Mouse (Mus musculus) retina, embryonic 14.5 days (tissue): ENCODE data around the gene Vtcn1.
A peak's percentile ranks its signal among the peaks of the same experiment; 100 is the strongest.

Experiments
- DNase-seq: peaks from one replicate; pipeline ENCODE4 v3.0.0-alpha.2; 2015; ENCODE audit warnings: low spot score

Gene Vtcn1

GRCm38 (mm10) chr3:100856050-100856815 is 31.0 kb downstream of the Vtcn1 start:
- DNase-seq = no peak

DNA sequence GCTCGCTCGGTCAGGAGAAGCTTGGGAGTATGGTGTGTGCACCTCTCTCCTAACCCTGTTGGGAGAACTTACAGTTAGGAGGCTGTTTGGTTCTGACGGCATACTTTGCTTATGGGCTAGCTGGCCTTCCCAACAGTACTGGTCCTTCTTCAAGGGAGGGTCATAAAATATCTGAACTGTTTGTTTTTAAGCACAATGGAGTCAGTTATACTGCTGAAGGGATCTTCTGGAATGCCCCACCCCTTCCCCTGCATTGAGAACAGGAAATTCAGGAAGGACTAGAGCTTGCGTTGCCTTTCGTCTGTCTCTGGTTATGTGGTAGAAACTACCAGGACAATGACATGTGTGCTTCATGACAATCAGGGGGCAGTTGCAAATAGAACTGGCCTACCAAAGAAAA is 31.9 kb downstream of the Vtcn1 start:
- DNase-seq = no peak

DNA sequence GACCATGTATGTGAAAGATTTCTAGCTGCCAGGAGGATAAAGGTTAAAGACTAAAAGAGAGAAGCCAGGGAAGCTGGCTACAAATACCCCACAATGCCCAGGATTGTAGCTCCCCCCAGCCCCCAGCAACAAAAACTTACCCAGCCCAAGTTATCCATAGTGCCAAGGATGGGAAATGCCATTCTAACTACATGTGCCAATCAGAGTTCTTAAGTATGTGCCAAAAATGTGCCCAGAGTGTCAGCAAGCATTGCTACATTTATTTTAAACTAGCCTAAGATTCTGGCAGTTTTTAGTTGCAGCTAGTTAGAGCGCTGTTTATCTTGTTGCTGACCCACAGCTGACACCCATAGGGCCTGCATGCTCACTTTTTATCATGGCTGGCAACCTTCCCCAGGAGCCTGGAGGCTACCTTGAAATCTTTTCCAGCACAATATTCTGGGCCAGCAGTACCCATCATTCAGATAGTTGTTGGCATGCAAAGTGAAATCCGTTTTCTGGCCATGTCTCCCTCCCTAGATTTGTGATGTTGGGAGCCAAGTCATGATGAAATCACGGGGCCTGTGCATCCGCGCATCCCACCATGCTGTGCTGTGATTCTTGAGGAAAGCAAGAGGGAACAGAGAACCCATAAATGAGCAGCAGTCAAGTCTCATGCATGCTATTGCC is 33.2 kb downstream of the Vtcn1 start:
- DNase-seq = no peak

DNA sequence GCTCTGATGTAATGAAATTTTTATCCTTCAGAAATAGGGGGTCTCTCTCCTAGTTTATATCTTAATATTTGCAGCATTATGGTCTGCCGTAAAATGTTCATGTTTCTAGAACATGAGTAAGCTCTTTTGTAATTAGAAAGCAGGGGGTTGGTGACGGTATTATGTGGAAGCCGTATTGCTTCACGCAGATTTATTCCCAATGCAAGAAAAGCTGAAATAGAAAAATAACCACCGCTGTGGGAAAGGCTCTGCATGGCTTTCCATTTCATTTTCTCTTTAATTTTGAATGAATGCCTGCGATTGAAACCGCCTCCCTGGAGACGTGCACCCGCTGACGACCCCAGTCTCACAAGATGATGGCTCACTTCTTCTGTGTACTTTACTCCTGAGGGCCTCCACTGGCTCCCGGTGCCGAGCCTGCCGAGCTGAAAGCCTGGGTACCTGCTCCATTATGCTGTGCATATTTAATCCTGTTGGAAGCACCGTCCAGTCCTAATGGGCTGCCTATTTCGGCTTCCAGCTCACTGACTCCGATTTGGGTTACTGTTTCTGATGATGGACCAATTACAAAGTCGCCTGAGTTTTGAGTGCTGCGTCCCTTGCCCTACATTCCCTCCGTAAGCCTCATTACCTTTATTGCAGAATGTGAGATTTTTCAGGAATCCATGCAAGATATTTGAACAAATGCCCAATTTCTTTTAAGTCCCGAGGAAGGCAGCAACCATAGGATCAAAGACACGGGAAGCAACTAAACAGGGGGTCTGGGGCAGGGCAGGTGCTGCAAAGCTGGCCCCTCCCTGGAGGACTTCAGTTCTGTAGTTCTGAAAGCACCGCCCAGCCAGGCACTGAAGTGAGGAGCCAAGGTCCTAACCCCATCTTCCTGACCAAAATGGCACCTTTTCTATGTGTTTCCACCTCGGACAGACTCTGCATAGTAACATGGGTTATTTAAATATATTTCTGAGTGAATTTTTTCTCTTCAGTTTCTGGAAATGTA is 36.3 kb downstream of the Vtcn1 start:
- peak; percentile 57 for DNase-seq

DNA sequence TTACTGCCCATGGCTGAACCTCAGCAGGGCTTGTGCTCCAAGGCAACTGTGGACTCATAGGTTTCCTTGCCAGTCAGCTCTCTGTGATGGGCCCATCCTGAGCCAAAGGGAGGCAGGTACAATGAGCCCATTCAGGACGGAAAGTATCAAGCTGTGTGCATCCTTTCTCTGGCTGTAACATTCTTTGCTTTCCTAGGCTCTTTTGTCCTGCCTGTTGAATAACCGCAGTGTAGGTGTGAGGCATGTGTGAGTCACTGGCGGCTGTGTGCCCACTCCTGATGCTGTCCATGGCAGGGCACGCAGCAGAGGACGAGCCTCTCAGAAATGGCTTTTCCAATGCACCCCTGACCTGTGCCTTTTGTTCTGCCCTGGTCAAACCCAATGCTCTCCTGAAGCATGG is 41.7 kb downstream of the Vtcn1 start:
- DNase-seq = no peak

DNA sequence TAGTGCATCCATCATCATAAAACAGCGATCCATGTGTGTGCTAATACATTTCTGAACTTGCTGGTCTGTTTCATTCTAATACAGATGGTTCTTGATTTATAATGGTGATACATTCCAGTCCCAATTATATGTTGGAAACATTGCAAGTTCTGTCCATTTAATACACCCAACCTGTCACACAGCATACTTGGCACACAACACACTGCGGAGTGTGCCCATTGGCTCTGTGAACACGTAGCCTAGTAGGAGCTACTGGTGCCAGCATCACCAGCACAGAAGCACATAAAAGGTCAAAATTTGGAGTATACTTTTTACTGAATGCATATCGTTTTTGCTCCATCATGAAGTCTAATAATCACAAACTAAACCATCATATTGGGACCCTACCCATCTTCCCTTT is 51.8 kb downstream of the Vtcn1 start:
- DNase-seq = no peak

DNA sequence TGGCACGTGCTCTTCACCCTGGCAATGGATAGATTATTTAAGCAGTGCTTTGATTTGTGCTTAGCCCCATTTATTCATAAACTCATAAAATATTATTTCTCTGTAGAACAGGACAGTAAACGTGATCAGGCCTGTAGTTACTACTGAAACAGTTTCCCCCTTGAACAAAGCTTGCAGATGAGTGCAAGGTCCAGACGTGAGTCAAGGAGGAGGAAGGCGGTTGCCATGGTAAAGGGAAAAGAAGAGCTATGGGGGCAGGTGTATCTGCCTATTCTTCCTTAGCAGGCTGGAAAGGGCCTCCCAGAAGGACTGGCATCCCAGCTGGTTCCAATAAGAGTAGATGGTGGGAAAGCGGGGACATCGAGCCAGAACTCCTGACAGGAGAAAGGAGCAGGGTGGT is 56.1 kb downstream of the Vtcn1 start:
- no peak for DNase-seq

DNA sequence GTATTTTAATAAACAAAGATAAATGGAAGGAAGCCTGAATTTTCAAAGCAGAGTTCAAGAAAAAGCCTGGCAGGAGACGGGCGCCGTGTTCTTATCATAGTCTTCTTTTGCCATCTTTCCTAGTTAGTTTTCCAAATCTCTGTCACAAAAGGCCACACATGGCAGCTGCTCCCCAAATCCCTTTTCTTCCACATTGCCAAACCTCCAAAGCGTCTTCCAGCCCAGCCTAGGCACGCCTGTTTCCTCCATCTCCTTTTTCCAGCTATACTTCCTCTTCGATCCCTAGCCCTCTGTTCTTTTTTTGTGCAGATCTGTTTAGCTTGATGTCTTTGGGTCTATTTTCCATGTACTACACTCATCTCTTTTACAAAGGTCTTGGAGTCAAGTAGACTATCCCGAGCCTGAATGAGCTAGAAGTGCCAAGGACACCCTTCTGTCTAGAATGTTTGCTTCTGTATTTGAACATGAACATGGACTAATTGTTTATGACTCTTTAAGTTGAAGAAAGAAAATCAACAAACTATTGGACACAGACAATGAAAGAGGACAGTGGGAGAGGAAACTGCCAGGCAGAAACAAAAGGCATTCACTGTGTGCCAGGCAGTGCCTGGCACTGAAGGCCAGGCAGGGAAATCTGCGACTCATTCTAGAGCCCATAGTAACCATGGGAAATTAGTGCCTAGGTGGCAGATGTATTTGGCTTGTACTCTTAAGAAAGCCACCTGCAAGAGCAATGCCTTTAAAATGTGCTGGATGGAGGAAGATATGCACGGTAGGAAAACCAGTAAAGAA is 56.8 kb downstream of the Vtcn1 start:
- DNase-seq = no peak

DNA sequence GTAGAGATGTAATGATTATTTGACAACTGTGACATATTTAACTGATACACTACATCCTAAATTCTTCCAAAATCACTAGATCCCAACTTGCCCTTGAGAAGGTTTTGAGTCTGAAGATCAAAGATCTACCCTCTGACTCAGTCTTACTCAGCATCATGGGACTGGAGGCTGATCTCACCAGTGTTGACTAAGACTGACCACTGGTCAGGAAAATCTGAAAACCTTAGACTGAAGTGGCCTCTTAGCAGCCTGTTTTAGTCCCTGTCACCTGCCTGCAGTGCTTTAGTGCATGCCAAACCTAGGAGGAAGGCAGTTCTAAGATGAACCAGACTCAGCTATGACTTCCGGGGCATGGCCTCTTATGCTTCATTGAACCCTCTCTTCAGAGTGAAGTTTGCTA is 64.0 kb downstream of the Vtcn1 start:
- no peak for DNase-seq

- no peak for DNase-seq
Observed at GRCm38 (mm10) chr3:100890406-100890805, 65.1 kb downstream of the Vtcn1 start.

DNA sequence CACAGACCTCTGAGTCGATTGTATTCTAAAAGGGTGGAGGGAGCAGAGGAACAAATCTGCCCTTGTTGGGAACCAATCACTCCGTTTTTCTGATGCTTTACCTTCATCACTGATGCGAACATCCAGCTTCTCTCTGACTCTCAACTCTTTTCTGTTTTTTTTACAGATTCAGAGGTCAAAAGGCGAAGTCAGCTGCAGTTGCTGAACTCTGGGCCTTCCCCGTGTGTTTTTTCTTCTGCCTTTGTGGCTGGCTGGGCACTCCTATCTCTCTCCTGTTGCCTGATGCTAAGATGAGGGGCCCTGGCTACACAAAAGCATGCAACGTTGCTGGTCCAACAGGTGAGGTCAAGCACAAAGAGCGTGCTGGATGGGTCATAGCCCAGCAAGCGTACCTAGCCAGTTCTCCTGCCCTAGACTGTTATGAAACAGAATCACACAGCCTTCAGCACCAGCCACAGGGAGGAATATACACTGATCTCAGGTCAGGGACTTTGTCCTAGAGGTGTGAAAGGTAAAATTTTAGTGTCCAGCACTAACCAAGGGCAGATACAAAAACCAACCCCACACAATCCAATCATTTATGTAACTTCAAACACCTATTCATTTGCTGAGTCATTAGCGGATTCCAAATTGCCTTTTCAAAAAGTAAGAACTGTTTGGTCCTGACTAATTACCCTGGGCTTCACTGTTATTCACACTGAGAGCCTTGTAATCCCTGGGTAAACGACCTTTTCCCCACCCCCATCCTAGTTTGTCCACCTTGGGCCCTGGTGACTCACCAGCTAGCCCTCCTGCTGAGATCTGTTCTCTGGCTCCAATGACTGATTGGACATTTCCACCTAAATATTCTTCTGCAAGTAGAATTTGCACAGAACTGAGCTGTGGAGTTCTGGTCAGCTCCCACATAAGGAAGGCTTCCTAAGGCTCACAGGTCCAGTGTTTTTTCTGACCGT is 67.4 kb downstream of the Vtcn1 start:
- no peak for DNase-seq

DNA sequence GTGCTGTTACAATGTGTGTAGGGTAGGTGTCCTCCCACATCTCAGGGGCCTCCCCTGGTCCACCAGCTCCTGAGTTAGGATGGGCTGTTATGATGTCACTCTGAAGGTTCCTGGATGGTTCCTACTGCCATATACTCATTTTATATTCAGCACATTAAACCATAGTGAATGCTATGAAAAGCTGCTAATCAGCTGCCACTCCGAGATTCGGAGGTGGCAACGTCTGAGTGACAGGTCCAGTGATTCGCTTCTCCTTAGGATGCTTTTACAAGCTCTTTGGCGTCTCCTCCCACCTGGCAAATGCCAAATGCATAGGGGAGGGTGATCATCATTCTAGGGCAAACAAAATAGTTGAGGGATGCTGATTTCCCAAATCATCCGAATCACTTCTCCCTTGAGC is 70.2 kb downstream of the Vtcn1 start:
- DNase-seq = no peak

- DNase-seq = no peak
Observed at GRCm38 (mm10) chr3:100906128-100906527, 80.9 kb downstream of the Vtcn1 start.

- peak; percentile 45 for DNase-seq
Observed at GRCm38 (mm10) chr3:100906916-100907315, 81.7 kb downstream of the Vtcn1 start.

GRCm38 (mm10) chr3:100908594-100908993 is 83.3 kb downstream of the Vtcn1 start:
- no peak for DNase-seq

DNA sequence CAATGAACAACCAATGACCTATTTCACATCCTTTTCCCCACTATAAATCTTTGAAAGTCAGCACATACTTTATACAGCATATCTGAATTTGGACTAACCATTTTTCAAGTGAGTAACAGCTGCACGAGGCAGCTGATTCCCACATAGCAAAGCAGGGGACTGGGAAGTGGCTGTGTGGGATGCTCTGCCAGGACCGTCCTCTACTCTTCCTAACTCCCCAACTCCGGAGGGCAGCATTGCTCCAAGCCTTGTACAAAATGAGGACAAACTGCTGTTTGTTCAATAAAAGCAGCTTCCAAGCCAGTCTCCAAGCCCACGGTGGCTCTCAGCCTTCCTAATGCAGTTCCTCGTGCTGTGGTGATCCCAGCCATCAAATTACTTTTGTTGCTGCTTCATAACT is 85.4 kb downstream of the Vtcn1 start:
- DNase-seq = no peak

DNA sequence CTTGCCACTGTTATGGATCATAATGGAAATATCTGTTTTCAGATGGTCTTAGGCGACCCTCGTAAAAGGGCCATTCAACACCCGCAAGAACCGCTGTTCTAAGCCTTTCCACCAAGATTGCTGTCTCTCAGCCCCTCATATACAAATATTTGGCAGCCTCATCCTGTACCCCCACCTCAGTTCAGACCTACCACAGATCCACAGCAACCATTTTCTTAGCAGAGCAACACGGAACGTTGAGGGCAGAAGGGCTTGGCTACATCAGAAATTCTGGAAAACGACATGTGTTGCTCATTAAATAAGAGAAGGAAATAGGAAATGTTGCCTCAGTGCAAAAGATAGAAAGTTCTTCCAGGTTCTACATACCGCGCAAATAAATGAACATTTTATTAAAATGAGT is 85.8 kb downstream of the Vtcn1 start:
- DNase-seq = no peak

GRCm38 (mm10) chr3:100911498-100912213 is 86.4 kb downstream of the Vtcn1 start:
- no peak for DNase-seq

DNA sequence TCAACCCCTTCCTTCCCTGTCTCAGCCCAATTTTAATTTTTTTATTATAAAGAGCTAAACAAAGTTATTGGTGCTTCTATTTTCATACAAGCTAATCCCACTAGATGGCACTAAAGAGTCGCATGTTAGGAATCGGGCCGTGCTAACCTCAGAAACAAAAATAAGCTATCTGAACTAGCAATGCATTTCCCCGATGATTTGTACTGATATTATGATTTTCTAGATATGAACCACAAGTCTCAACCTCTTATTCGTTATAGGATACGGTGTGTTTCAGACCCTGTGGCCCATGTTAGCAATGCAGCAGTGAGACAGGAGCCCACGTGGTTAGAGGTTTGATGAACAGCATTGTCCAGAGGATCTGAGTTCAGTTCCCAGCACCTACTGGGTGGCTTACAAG is 91.6 kb downstream of the Vtcn1 start:
- DNase-seq = peak; percentile 85

DNA sequence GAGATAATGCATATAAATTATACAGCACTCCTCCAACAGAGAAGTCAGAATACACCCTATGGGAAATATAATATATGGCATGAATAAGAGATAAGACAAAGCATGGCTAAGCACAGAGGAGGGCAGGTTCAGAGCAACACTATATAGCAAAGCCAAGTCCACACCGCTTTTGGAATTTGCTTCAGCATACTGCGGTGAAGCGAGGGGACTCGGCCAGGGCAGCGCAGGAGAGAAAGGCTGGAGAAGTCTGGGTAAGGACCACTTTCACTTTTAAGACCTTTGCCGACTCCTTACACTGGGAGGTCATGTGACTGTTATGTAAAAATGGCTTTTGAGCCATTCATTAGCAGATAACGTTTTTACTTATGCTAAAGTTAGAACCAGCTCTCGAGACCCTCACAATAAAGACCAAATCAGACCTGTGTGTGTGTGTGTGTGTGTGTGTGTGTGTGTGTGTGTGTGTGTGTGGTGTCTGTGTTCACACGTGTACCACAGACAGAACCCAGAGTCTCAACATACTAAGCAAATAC is 95.4 kb downstream of the Vtcn1 start:
- no peak for DNase-seq
